Mouse (Mus musculus): Measurements from ENCODE around the gene Metap2. TPM values are rescaled to one million over a fixed set of nuclear protein-coding genes. Genes with fewer than 3 reads are reported as not detected.
"Not testable (repeated sequence)": the region's sequence is repeated elsewhere in the genome, so short reads cannot be mapped to it uniquely, and the experiment has no call there.

Gene Metap2
- polyA plus RNA-seq, 1 experiment, result 100 TPM

DNA sequence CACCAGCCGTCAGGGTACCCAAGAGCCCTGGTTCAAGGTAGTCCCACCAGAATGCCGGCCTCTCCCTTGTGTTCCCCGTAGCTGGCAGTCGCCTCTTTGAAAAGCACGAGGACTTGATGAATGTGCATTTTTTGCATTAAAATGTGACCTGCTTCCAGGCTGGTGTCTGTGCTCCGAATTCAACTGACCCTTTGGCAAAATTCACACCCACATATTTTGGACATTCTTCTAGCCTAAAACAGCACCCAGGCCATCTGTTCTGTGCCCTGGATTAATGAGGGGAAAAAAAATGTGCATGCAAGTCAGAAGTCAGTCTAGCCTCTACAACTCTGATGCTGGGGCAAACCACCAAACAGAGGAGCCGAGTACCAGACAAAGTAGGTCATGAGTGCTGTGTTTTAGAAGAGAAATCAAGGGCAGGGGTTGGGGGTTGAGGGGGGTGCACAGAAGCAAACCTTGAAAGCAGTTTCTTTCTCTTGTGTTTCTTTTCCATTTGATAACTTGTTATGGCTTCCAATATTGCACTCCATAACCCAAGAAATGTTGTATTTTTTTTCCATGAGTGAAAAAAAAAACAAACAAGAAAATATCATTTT is 86.2 kb downstream of the Metap2 start:
- Histone ChIP-seq H3K27ac (ENCODE audit: insufficient read depth, low read length) (no peak overlapping the region), H3K4me3 (ENCODE audit: insufficient read depth, low read length) (no peak overlapping the region), H3K4me1 (ENCODE audit: control insufficient read depth, insufficient read depth, low read length) (no peaks in the 10 kb centered on the region)
- no peak for TF ChIP-seq POLR2A (IDR thresholded peaks at IDR 0.05; ENCODE audit: extremely low read depth, insufficient read depth, low read length)
- no peak for TF ChIP-seq CTCF (IDR thresholded peaks at IDR 0.05; ENCODE audit: extremely low read depth, insufficient read depth, low read length)

- H3K4me1 ChIP-seq (ENCODE audit: control insufficient read depth, insufficient read depth, low read length), result not testable (repeated sequence)
Observed at GRCm38 (mm10) chr10:93809438-93809837, 87.5 kb downstream of the Metap2 start.

More at GRCm38 (mm10) chr10:93809438-93809837, 87.5 kb downstream of the Metap2 start:
- not testable (repeated sequence) for H3K4me3 ChIP-seq (ENCODE audit: insufficient read depth, low read length); H3K27ac ChIP-seq (ENCODE audit: insufficient read depth, low read length)

Other genes with a start within 250 kb of the Metap2 start
- gene Usp44, start 65.5 kb downstream of the Metap2 start, polyA plus RNA-seq (2012; rRNA removed), result not detected in 2 replicates
- gene Vezt, start 138.7 kb upstream of the Metap2 start, polyA plus RNA-seq (2012; rRNA removed), result 38.9 TPM in 2 replicates
- 5.7 and 5.8 TPM in 2 replicates for gene Fgd6, start 138.9 kb upstream of the Metap2 start, polyA plus RNA-seq (2012; rRNA removed)